Mouse (Mus musculus) midbrain, embryonic 12.5 days (tissue): ENCODE data around the gene Fdx1l. TPM values are rescaled to one million over a fixed set of nuclear protein-coding genes. Genes with fewer than 3 reads are reported as not detected.
A peak's percentile ranks its signal among the peaks of the same experiment; 100 is the strongest.

Experiments
- ATAC-seq: fragments of 200-750 bp; cut with Nextera tagmentation; 2 replicates; pipeline ENCODE4 v1.8.0; 2017; ENCODE audit warnings: low read depth, moderate TSS enrichment, moderate library complexity; ENCODE audit not compliant: low FRiP score
- H3K27ac ChIP-seq: fragments of 300-500 bp; sonication (generic); replicated peaks from 2 replicates; pipeline ENCODE4 v1.5.1; 2016; ENCODE audit warnings: mild to moderate bottlenecking
- H3K27me3 ChIP-seq: fragments of 300-500 bp; sonication (generic); 2 replicates; pipeline ENCODE4 v1.6.1; 2016; ENCODE audit warnings: mild to moderate bottlenecking
- H3K36me3 ChIP-seq: fragments of 300-500 bp; sonication (generic); 2 replicates; pipeline ENCODE4 v1.6.1; 2016
- H3K4me1 ChIP-seq: fragments of 300-500 bp; sonication (generic); 2 replicates; pipeline ENCODE4 v1.6.1; 2016
- H3K4me2 ChIP-seq: fragments of 300-500 bp; sonication (generic); replicated peaks from 2 replicates; pipeline ENCODE4 v1.6.1; 2016; ENCODE audit warnings: mild to moderate bottlenecking, moderate library complexity
- H3K4me3 ChIP-seq: fragments of 300-500 bp; sonication (generic); 2 replicates; pipeline ENCODE4 v1.5.1; 2016; ENCODE audit warnings: mild to moderate bottlenecking
- H3K9ac ChIP-seq: fragments of 300-500 bp; sonication (generic); replicated peaks from 2 replicates; pipeline ENCODE4 v1.6.1; 2016; ENCODE audit warnings: mild to moderate bottlenecking, moderate library complexity
- H3K9me3 ChIP-seq: fragments of 300-500 bp; sonication (generic); 2 replicates; pipeline ENCODE4 v1.6.1; 2016; ENCODE audit warnings: mild to moderate bottlenecking
- WGBS: fragments of 180-500 bp; shearing (Covaris S2); methylation state at CpG from one replicate; pipeline ENCODE4 v1.1.7; 2016; 5-methylcytosine and 5-hydroxymethylcytosine counted together
- polyA plus RNA-seq: library from polyadenylated mRNA; unstranded; fragments of >200 nt; fragmentation: Nextera tagmentation; extraction: Ambion mirVana; gene quantifications from 2 replicates; pipeline ENCODE4 v1.2.1, GENCODE M21; 2016

Fdx1l gene
- polyA plus RNA-seq, 1 experiment from 2014 or later, result 40.7 TPM

DNA sequence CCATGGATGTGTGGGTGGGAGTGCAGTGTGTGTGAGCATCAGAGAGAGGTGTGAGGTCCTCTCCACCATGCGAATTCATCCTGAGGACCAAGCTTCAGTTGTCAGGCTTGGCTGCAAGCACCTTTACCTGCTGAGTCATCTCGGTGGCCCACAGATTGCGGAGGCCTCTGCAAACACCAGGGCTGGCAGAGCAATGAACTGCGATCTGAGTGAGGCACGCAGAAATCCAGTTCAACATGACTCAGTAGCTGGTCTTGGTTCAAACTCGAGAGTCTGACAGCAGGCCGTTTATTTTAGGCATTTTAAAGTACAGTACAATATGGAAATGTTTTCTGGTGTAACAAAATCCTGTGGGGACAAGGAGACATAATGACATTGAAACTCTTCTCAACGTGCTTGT is 24.4 kb upstream of the Fdx1l start:
- WGBS, result 87% methylated on average over 8 of the region's 8 CpGs
- Histone ChIP-seq H3K9me3 (no peaks in the 10 kb centered on the region), H3K27ac (no peak overlapping the region), H3K4me3 (no peak overlapping the region), H3K9ac (no peak overlapping the region), H3K36me3 (no peaks in the 10 kb centered on the region), H3K4me2 (no peak overlapping the region), H3K27me3 (no peaks in the 10 kb centered on the region), H3K4me1 (peaks cover 4% of the 10 kb centered on the region; the same call in 1 of the 2 replicates)
- ATAC-seq, result no peak

DNA sequence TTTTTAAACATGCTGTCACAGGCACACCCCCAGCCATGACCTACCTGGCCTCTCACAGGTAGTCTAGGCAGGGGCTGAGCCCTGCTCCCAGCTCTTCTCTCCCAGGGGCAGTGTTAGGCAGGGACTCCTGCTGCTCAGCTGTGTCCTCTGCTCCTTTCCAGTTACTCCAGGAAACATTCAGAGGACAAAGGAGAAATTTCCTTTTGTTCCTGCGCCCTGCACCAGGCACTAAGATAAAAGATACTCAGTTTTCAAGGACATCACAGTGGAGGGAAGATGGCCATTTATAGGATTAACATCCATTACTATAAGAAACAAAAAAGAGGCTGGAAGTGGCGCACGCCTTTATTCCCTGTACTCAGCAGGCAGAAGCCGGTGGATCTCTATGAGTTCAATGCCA is 22.5 kb upstream of the Fdx1l start:
- no peak for ATAC-seq

GRCm38 (mm10) chr9:21093423-21093822 is 20.0 kb upstream of the Fdx1l start:
- Histone ChIP-seq H3K9me3 (no peaks in the 10 kb centered on the region), H3K36me3 (peaks cover 17% of the 10 kb centered on the region), H3K4me1 (peaks cover 21% of the 10 kb centered on the region), H3K27me3 (no peaks in the 10 kb centered on the region), H3K4me3 (no peak overlapping the region), H3K27ac (no peak overlapping the region), H3K9ac (no peak overlapping the region), H3K4me2 (no peak overlapping the region)
- ATAC-seq, result no peak
- WGBS, result 94% methylated on average over 9 of the region's 9 CpGs

More for the DNA sequence above, 22.5 kb upstream of the Fdx1l start:
- Histone ChIP-seq H3K27ac (no peak overlapping the region), H3K9ac (no peak overlapping the region), H3K36me3 (no peaks in the 10 kb centered on the region), H3K4me1 (peaks cover 9% of the 10 kb centered on the region), H3K9me3 (no peaks in the 10 kb centered on the region), H3K27me3 (no peaks in the 10 kb centered on the region), H3K4me2 (no peak overlapping the region), H3K4me3 (no peak overlapping the region)
- 60% methylated on average over 4 of the region's 4 CpGs for WGBS

- H3K27ac ChIP-seq, result peak within 1 kb of the TSS; percentile 89
- H3K4me2 ChIP-seq, result peak within 1 kb of the TSS; percentile 91
- ATAC-seq, result peak; percentile 99
- WGBS, result 0% methylated on average over 54 of the region's 54 CpGs
- H3K9me3 ChIP-seq, result no peaks in the 10 kb centered on the region
- peaks cover 33% of the 10 kb centered on the region for H3K36me3 ChIP-seq
- peak within 1 kb of the TSS; percentile 75 for H3K9ac ChIP-seq
- H3K27me3 ChIP-seq, result no peaks in the 10 kb centered on the region
- H3K4me3 ChIP-seq, result peak within 1 kb of the TSS; percentile 75
- peaks cover 21% of the 10 kb centered on the region for H3K4me1 ChIP-seq
Observed at GRCm38 (mm10) chr9:21091707-21092320, 18.4 kb upstream of the Fdx1l start, which contains the start of the genes Gm38431 and Raver1. TSS of gene Gm38431 (minus strand) at chr9:21091997. TSS of gene Raver1 (minus strand) at chr9:21092008.

- Histone ChIP-seq H3K27me3 (no peaks in the 10 kb centered on the region), H3K9ac (peak overlapping the region; percentile 75), H3K27ac (peak overlapping the region; percentile 89), H3K9me3 (no peaks in the 10 kb centered on the region), H3K4me2 (peak overlapping the region; percentile 91), H3K36me3 (peaks cover 40% of the 10 kb centered on the region), H3K4me3 (peak overlapping the region; percentile 75), H3K4me1 (peaks cover 21% of the 10 kb centered on the region)
- ATAC-seq, result peak; percentile 24; the same call in 1 of the 2 replicates
- 5% methylated on average over 23 of the region's 24 CpGs for WGBS
Observed at GRCm38 (mm10) chr9:21090972-21091706, 17.7 kb upstream of the Fdx1l start.

DNA sequence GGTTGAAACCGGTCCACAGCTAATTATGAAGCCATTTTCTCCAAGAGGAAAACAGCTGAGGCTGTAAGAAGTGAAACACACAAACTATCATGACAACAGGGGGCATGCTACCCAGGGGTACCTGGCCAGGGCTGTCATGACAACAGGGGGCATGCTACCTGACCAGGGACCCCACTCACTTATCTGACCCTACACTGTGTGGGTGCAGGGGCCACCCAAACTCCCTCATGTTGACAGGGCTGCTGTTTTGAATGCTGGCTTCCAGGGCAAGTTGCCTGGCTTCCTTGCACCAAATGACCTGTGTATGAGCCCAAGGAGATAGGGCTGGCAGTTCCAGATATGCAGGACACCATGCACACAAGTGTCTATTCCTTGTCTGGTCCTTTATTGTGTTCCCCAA is 17.1 kb upstream of the Fdx1l start:
- Histone ChIP-seq H3K4me3 (peak overlapping the region; percentile 75), H3K4me2 (peak overlapping the region; percentile 91), H3K27ac (no peak overlapping the region), H3K9ac (peak overlapping the region; percentile 75), H3K27me3 (no peaks in the 10 kb centered on the region), H3K36me3 (peaks cover 46% of the 10 kb centered on the region), H3K4me1 (peaks cover 21% of the 10 kb centered on the region), H3K9me3 (no peaks in the 10 kb centered on the region)
- WGBS, result 94% methylated on average over 1 of the region's 1 CpGs
- no peak for ATAC-seq

DNA sequence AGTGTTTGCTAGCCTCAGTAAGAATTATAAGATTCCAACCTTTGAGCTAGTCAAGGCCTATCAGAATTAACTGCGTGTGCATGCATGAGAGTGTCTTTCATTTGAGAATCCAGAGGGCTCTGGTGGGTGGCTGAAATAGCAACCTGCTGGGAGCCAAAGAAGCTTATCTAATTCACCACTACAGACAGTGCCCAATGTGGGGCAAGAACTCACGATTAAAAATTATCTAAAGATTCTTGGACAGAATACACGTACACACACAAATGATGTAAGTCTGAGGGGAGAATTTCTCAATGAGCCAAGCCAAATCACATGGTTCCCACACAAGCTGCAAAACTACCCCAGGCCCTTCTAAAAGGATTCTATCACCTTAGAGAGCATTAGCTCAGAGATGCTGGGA is 9.9 kb upstream of the Fdx1l start:
- no peaks in the 10 kb centered on the region for H3K27me3 ChIP-seq
- no peak overlapping the region for H3K27ac ChIP-seq
- H3K36me3 ChIP-seq, result peaks cover 94% of the 10 kb centered on the region
- ATAC-seq, result no peak
- H3K4me2 ChIP-seq, result no peak overlapping the region
- H3K9me3 ChIP-seq, result no peaks in the 10 kb centered on the region
- H3K9ac ChIP-seq, result no peak overlapping the region
- H3K4me3 ChIP-seq, result no peak overlapping the region
- WGBS, result 77% methylated on average over 3 of the region's 3 CpGs
- H3K4me1 ChIP-seq, result no peaks in the 10 kb centered on the region

DNA sequence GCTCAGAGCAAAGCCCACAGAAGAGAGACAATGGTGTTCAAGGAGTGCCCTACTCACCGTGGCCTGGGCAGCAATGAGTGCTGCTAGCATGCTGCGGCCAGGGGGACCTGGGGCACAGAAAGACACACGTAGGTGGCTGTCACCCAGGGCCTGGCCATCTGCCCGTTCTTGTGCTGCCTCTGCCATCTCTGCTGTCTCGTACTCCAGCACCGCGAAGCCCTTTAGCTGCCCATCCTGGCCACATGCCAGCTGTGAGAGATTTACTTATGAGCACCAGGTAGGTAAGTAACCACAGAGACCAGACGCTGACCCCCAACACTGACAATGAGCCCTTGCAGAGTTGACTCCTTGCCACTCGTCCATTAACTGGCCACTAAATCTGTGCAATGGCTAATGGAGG is 7.7 kb upstream of the Fdx1l start:
- H3K36me3 ChIP-seq, result peaks cover 94% of the 10 kb centered on the region

DNA sequence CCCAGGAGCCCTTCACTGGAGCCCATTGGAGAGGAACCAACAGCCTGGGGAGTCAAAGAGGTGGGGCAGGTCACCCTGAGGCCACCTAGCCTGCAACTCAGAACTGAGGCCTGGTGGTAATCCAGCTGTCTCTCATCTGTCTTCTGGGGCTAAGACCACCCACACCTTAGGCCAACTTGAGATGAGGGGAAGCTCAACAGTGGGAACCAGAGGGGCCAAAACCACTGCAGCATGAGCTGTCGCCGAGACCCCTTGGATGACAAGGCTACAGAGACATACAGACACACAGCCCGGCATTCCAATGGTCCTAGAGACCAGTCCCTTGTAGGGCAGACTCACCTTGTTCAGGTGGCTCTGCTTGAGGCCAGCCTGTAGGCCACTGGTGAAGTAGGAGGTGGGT is 2.2 kb upstream of the Fdx1l start:
- H3K9me3 ChIP-seq, result no peaks in the 10 kb centered on the region
- no peak overlapping the region for H3K9ac ChIP-seq
- H3K4me2 ChIP-seq, result no peak overlapping the region
- no peak overlapping the region for H3K27ac ChIP-seq
- ATAC-seq, result no peak
- H3K27me3 ChIP-seq, result no peaks in the 10 kb centered on the region
- H3K4me3 ChIP-seq, result no peak overlapping the region
- WGBS, result 96% methylated on average over 3 of the region's 3 CpGs
- H3K36me3 ChIP-seq, result peaks cover 67% of the 10 kb centered on the region
- peaks cover 11% of the 10 kb centered on the region for H3K4me1 ChIP-seq

More for the DNA sequence above, 7.7 kb upstream of the Fdx1l start:
- H3K27ac ChIP-seq, result no peak overlapping the region
- H3K27me3 ChIP-seq, result no peaks in the 10 kb centered on the region
- no peaks in the 10 kb centered on the region for H3K4me1 ChIP-seq
- H3K9me3 ChIP-seq, result no peaks in the 10 kb centered on the region
- H3K4me3 ChIP-seq, result no peak overlapping the region
- WGBS, result 92% methylated on average over 9 of the region's 9 CpGs
- H3K9ac ChIP-seq, result no peak overlapping the region
- H3K4me2 ChIP-seq, result no peak overlapping the region
- no peak for ATAC-seq

GRCm38 (mm10) chr9:21074173-21074572 is 759 bp upstream of the Fdx1l start:
- H3K4me2 ChIP-seq, result no peak overlapping the region; the same call in 1 of the 2 replicates
- peaks cover 11% of the 10 kb centered on the region for H3K4me1 ChIP-seq
- H3K9ac ChIP-seq, result no peak overlapping the region
- H3K9me3 ChIP-seq, result no peaks in the 10 kb centered on the region
- no peaks in the 10 kb centered on the region for H3K27me3 ChIP-seq
- H3K4me3 ChIP-seq, result no peak overlapping the region
- peak overlapping the region; percentile 60; the same call in 1 of the 2 replicates for H3K27ac ChIP-seq
- peaks cover 56% of the 10 kb centered on the region for H3K36me3 ChIP-seq
- no peak for ATAC-seq
- 90% methylated on average over 1 of the region's 1 CpGs for WGBS

- no peak overlapping the region for H3K27ac ChIP-seq
- WGBS, result 19% methylated on average over 4 of the region's 4 CpGs
- H3K36me3 ChIP-seq, result peaks cover 46% of the 10 kb centered on the region
- H3K4me3 ChIP-seq, result peak overlapping the region; percentile 93
- ATAC-seq, result no peak
- H3K4me1 ChIP-seq, result peaks cover 11% of the 10 kb centered on the region
- H3K9me3 ChIP-seq, result no peaks in the 10 kb centered on the region
- H3K9ac ChIP-seq, result peak overlapping the region; percentile 76
- H3K27me3 ChIP-seq, result no peaks in the 10 kb centered on the region
- H3K4me2 ChIP-seq, result peak overlapping the region; percentile 91
Observed at GRCm38 (mm10) chr9:21072641-21073040, 773 bp downstream of the Fdx1l start.

GRCm38 (mm10) chr9:21067006-21067684 is 6.3 kb downstream of the Fdx1l start, which contains the start of gene Zglp1:
TSS of gene Zglp1 (minus strand) at chr9:21067093.
- peaks cover 55% of the 10 kb centered on the region for H3K36me3 ChIP-seq
- 89% methylated on average over 27 of the region's 27 CpGs for WGBS
- no peak within 1 kb of the TSS for H3K9ac ChIP-seq
- no peaks in the 10 kb centered on the region for H3K27me3 ChIP-seq
- H3K4me2 ChIP-seq, result no peak within 1 kb of the TSS
- peaks cover 3% of the 10 kb centered on the region for H3K4me1 ChIP-seq
- no peak within 1 kb of the TSS for H3K27ac ChIP-seq
- ATAC-seq, result no peak
- H3K9me3 ChIP-seq, result no peaks in the 10 kb centered on the region
- no peak within 1 kb of the TSS for H3K4me3 ChIP-seq
